Mouse (Mus musculus) kidney, adult 18-20 months (tissue): ENCODE measurements around the gene Ablim1.
A peak's percentile ranks its signal among the peaks of the same experiment; 100 is the strongest.

Experiments
- DNase-seq: peaks from one replicate; pipeline ENCODE4 v3.0.0; 2021

Gene Ablim1

GRCm38 (mm10) chr19:57118785-57119565 is 195.7 kb downstream of the Ablim1 start:
- peak; percentile 49 for DNase-seq

GRCm38 (mm10) chr19:57117751-57118150 is 197.0 kb downstream of the Ablim1 start:
- no peak for DNase-seq

- peak; percentile 49 for DNase-seq
These were observed 197.7 kb downstream of the Ablim1 start for GRCm38 (mm10) chr19:57116871-57117501.

GRCm38 (mm10) chr19:57115670-57116069 is 199.0 kb downstream of the Ablim1 start:
- DNase-seq, result no peak

GRCm38 (mm10) chr19:57114951-57115350 is 199.8 kb downstream of the Ablim1 start:
- DNase-seq, result no peak

GRCm38 (mm10) chr19:57113975-57114374 is 200.7 kb downstream of the Ablim1 start:
- no peak for DNase-seq

GRCm38 (mm10) chr19:57112816-57113406 is 201.8 kb downstream of the Ablim1 start:
- DNase-seq, result no peak

- no peak for DNase-seq
These were observed 202.4 kb downstream of the Ablim1 start for GRCm38 (mm10) chr19:57112231-57112815.

GRCm38 (mm10) chr19:57111301-57111700 is 203.4 kb downstream of the Ablim1 start:
- no peak for DNase-seq

- no peak for DNase-seq
These were observed 205.1 kb downstream of the Ablim1 start for GRCm38 (mm10) chr19:57109620-57110019.

GRCm38 (mm10) chr19:57106513-57106912 is 208.2 kb downstream of the Ablim1 start:
- no peak for DNase-seq

GRCm38 (mm10) chr19:57106031-57106430 is 208.7 kb downstream of the Ablim1 start:
- no peak for DNase-seq

- no peak for DNase-seq
These were observed 209.6 kb downstream of the Ablim1 start for GRCm38 (mm10) chr19:57105156-57105555.

- no peak for DNase-seq
These were observed 210.5 kb downstream of the Ablim1 start for GRCm38 (mm10) chr19:57104171-57104748.

GRCm38 (mm10) chr19:57103360-57103958 is 211.3 kb downstream of the Ablim1 start:
- no peak for DNase-seq

GRCm38 (mm10) chr19:57101986-57102385 is 212.7 kb downstream of the Ablim1 start:
- DNase-seq, result no peak

- no peak for DNase-seq
These were observed 213.8 kb downstream of the Ablim1 start for GRCm38 (mm10) chr19:57100753-57101446.

- DNase-seq, result no peak
These were observed 214.7 kb downstream of the Ablim1 start for GRCm38 (mm10) chr19:57099986-57100385.

- no peak for DNase-seq
These were observed 215.7 kb downstream of the Ablim1 start for GRCm38 (mm10) chr19:57099094-57099357.

- DNase-seq, result no peak
These were observed 216.3 kb downstream of the Ablim1 start for GRCm38 (mm10) chr19:57098241-57099093.

GRCm38 (mm10) chr19:57095340-57095739 is 219.4 kb downstream of the Ablim1 start:
- no peak for DNase-seq

- DNase-seq, result no peak
These were observed 221.1 kb downstream of the Ablim1 start for GRCm38 (mm10) chr19:57093698-57094004.
